ENCODE assay signal across 8 mouse cellular contexts in the genomic region with DNA sequence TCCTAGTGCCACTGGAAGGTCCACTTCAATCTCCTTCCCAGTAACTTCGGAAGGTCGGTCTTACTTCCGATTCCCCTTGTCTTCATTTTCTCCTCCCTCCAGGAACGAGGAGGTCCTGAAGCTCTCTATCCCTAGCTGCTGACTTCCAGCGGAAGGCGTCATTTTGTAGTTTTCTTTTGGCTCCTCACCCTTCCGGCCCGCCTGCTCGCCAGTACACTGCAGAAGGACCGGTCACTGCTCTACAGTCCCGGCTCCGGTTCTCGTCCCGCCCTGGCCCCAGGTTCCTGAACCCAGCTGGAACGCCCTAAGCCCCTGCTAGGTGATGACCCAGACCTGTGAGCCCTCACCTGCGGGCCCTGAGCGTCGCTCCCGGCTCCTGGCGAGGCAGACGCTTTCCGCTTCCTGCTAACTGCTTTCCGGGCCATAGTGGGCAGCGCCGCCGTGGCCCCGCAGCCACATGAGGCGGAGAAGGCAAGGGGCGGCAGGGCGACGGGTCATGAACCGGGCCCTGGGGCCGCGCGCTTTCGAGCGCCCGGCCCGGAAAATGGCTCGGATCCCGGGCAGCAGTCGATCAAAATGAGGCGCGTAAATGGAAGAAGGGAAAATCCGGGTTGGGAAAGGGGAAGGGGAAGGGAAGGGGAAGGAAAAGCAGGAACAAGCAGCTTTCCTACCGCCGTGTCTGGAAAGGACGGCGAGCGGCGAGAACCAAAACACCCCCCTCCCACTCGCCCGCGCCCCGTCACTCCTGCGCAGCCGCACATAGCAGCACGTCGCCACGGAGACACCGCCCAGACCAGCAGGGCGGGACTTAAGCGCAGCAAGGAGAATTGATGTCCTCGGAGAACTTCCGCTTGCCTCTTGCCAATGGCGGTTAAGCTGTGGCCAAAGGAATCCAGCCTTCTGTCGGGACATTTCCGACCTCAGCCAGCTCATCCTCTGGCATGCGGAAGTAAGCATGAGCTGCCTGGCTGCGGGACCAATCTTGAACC. TPM values are rescaled to one million over a fixed set of nuclear protein-coding genes. Genes with fewer than 3 reads are reported as not detected.
DNase-seq lines count a peak whose midpoint lies in the region; ATAC-seq lines count a peak whose summit lies in the region.

A gene (minus strand): TSS at position 749 of the 989 bp plus-strand sequence.

- no peaks in the 10 kb centered on the region for H3K27me3 ChIP-seq in hindbrain, embryonic 12.5 days

- ATAC-seq in hindbrain, embryonic 12.5 days (ENCODE audit: low FRiP score): peak; percentile 99

- peak within 1 kb of the TSS; percentile 99 for H3K4me3 ChIP-seq in hindbrain, embryonic 12.5 days

- WGBS in hindbrain, embryonic 12.5 days: under 1% methylated on average over 70 of the region's 70 CpGs

- peak; percentile 96 for DNase-seq in NIH3T3 (ENCODE audit: low read depth)
- DNase-seq in cerebellum, postnatal 10 days: peak; percentile 97 to 98
- DNase-seq in frontal cortex, postnatal 10 days (ENCODE audit: low spot score in 2 of 2): peak; percentile 94 to 95
- peak; percentile 90 to 96 for DNase-seq in layer of hippocampus, postnatal 14 days (ENCODE audit: low spot score in 2 of 2)
- peak; percentile 96 for DNase-seq in lung, postnatal 14 days
- peak; percentile 78 for DNase-seq in retina, adult 2 months (ENCODE audit: low read depth, low spot score)
- peak; percentile 91 to 94 for DNase-seq in thymus, postnatal 36 days

- H3K9me3 ChIP-seq in hindbrain, embryonic 12.5 days (replicated peaks): no peaks in the 10 kb centered on the region

- peak within 1 kb of the TSS; percentile 93 for H3K9ac ChIP-seq in hindbrain, embryonic 12.5 days

- peak within 1 kb of the TSS; percentile 64 for H3K4me2 ChIP-seq in hindbrain, embryonic 12.5 days (replicated peaks)

- peaks cover 26% of the 10 kb centered on the region for H3K36me3 ChIP-seq in hindbrain, embryonic 12.5 days

- peak within 1 kb of the TSS; percentile 95 for H3K27ac ChIP-seq in hindbrain, embryonic 12.5 days

- H3K4me1 ChIP-seq in hindbrain, embryonic 12.5 days: peaks cover 18% of the 10 kb centered on the region

RNA-seq across cellular contexts. Expression of the gene that starts here (rescaled TPM):
- 73.5 and 79.7 TPM in 2 replicates for polyA plus RNA-seq in hindbrain, embryonic 12.5 days (2016; fragmentation: Nextera tagmentation; extraction: Ambion mirVana)
- 10 to 100 TPM; 51.0 to 54.5 TPM for total RNA-seq in layer of hippocampus, postnatal 14 days (2021)

Comparison
In these comparisons a context has a peak if more than half of its experiments do, and no peak if none do; other contexts are left out.
1. Peak in every context shown above with its lines: DNase-seq, ATAC-seq, H3K4me3 ChIP-seq and H3K27ac ChIP-seq.